Mouse (Mus musculus) embryonic fibroblast, embryonic 13.5 days (primary cell): ENCODE measurements at regions not wholly inside any gene's neighbourhood (a gene's known extent, or its start where the extent isn't known, plus 50 kb on each side); places are given as distances from the start of the nearest gene placed in this dataset.

ENCODE experiments used
- CTCF ChIP-seq: IDR thresholded peaks from 2 replicates; pipeline ENCODE4 v1.5.1; 2011; ENCODE audit warnings: mild to moderate bottlenecking, control low read depth, low read length, moderate library complexity, borderline replicate concordance; ENCODE audit not compliant: insufficient read depth
- POLR2A ChIP-seq: IDR thresholded peaks from 2 replicates; pipeline ENCODE4 v1.6.1; 2011; ENCODE audit warnings: low read depth, mild to moderate bottlenecking, control low read depth, low read length, moderate library complexity

GRCm38 (mm10) chr2:173970789-173971188 is 105.3 kb upstream of the Stx16 start:
- TF ChIP-seq CTCF (no peak), POLR2A (no peak)
